14 mouse cellular contexts compared by ENCODE assay signal in the genomic region with DNA sequence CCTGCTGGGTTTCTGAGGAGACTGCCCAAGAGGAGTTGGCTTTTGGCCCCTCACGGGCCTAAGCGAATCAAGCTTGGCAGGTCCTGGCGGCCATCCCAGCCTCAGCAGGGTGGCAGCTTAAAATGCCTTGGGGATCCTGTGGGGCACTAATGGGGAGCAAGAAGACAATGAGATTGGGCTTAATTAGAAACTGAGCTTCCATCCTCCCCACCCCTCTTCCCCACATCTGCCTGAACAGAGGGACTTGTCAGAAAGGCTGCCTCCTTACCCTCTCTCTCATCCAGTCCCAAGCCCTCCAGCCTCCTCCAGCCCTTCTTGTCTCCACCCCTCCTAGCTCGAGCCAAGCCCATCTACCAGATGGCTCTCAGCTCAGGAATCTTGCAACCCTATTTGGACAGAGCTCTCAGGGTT. TPM values are rescaled to one million over a fixed set of nuclear protein-coding genes. Genes with fewer than 3 reads are reported as not detected.
DNase-seq lines count a peak whose midpoint lies in the region; ATAC-seq and TF ChIP-seq lines count a peak whose summit lies in the region.
"Had no signal": no experiment of that assay in that cellular context is flagged by ENCODE, and none has a peak within 500 bp of the region (broad histone marks: within the 10 kb centered on the region; RNA-seq: fewer than 3 reads in every experiment).

No protein-coding gene starts in this region.

- H3K9me3 ChIP-seq in forebrain, embryonic 16.5 days (ENCODE audit: control insufficient read depth, low read length) = no peaks in the 10 kb centered on the region
- no peaks in the 10 kb centered on the region for H3K9me3 ChIP-seq in neural tube, embryonic 13.5 days
- no peaks in the 10 kb centered on the region for H3K9me3 ChIP-seq in intestine, postnatal 0 days (ENCODE audit: control insufficient read depth)
- H3K9me3 ChIP-seq: embryonic facial prominence, embryonic 12.5 days had no signal

- peak overlapping the region; percentile 95 for H3K27ac ChIP-seq in forebrain, embryonic 16.5 days (ENCODE audit: low read length)
- H3K27ac ChIP-seq in neural tube, embryonic 13.5 days (replicated peaks) = peak overlapping the region; percentile 98
- H3K27ac ChIP-seq in intestine, postnatal 0 days (ENCODE audit: low read depth, low read length) = no peak overlapping the region
- H3K27ac ChIP-seq: embryonic facial prominence, embryonic 12.5 days had no signal

- no peaks in the 10 kb centered on the region for H3K27me3 ChIP-seq in forebrain, embryonic 16.5 days (replicated peaks; ENCODE audit: control insufficient read depth, insufficient read depth, low read length)
- H3K27me3 ChIP-seq in neural tube, embryonic 13.5 days = peaks cover 89% of the 10 kb centered on the region
- H3K27me3 ChIP-seq in intestine, postnatal 0 days (replicated peaks; ENCODE audit: control insufficient read depth, insufficient read depth, low read length) = peaks cover 69% of the 10 kb centered on the region

- H3K4me1 ChIP-seq in forebrain, embryonic 16.5 days (replicated peaks; ENCODE audit: control insufficient read depth, insufficient read depth, low read length) = peaks cover 72% of the 10 kb centered on the region
- H3K4me1 ChIP-seq in neural tube, embryonic 13.5 days (replicated peaks) = peaks cover 91% of the 10 kb centered on the region
- H3K4me1 ChIP-seq in intestine, postnatal 0 days (replicated peaks; ENCODE audit: control insufficient read depth, insufficient read depth, low read length) = 0 out of 2 replicates have a peak, but pooled peaks cover 6% of the 10 kb centered on the region

- WGBS in forebrain, embryonic 16.5 days = 3% methylated on average over 4 of the region's 4 CpGs
- WGBS in neural tube, embryonic 13.5 days = 2% methylated on average over 4 of the region's 4 CpGs
- WGBS in intestine, postnatal 0 days = 2% methylated on average over 4 of the region's 4 CpGs

- no peak for TF ChIP-seq POLR2A in brain, embryonic 14.5 days (IDR thresholded peaks at IDR 0.05; ENCODE audit: borderline replicate concordance, extremely low read depth, insufficient read depth, insufficient read length, poor library complexity, severe bottlenecking)

- no peaks in the 10 kb centered on the region for H3K36me3 ChIP-seq in forebrain, embryonic 16.5 days (ENCODE audit: control insufficient read depth, insufficient read depth)
- H3K36me3 ChIP-seq in neural tube, embryonic 13.5 days = no peaks in the 10 kb centered on the region
- no peaks in the 10 kb centered on the region for H3K36me3 ChIP-seq in intestine, postnatal 0 days (ENCODE audit: control insufficient read depth, insufficient read depth)
- H3K36me3 ChIP-seq: embryonic facial prominence, embryonic 12.5 days had no signal

- no peak for TF ChIP-seq CTCF in brain, embryonic 14.5 days (IDR thresholded peaks at IDR 0.05; ENCODE audit: borderline replicate concordance, extremely low read depth, insufficient read depth, insufficient read length)
- TF ChIP-seq CTCF in intestine, postnatal 0 days (IDR thresholded peaks at IDR 0.05; ENCODE audit: low read depth) = no peak

- peak overlapping the region; percentile 94 for H3K4me3 ChIP-seq in forebrain, embryonic 16.5 days (replicated peaks; ENCODE audit: low read length)
- H3K4me3 ChIP-seq in neural tube, embryonic 13.5 days = peak overlapping the region; percentile 79
- no peak overlapping the region for H3K4me3 ChIP-seq in intestine, postnatal 0 days (ENCODE audit: low read depth, low read length)
- H3K4me3 ChIP-seq: embryonic facial prominence, embryonic 12.5 days had no signal

- peak overlapping the region; percentile 96 for H3K9ac ChIP-seq in forebrain, embryonic 16.5 days (replicated peaks; ENCODE audit: low read depth, low read length)
- H3K9ac ChIP-seq in neural tube, embryonic 13.5 days = peak overlapping the region; percentile 95
- no peak overlapping the region for H3K9ac ChIP-seq in intestine, postnatal 0 days (ENCODE audit: low read depth, low read length)
- H3K9ac ChIP-seq: embryonic facial prominence, embryonic 12.5 days; lung, embryonic 14.5 days had no signal

- ATAC-seq in forebrain, embryonic 16.5 days = peak; percentile 27; the same call in 1 of the 2 replicates
- no peak for ATAC-seq in neural tube, embryonic 13.5 days (ENCODE audit: low read depth)
- no peak for ATAC-seq in intestine, postnatal 0 days

- peak; percentile 43 to 46 for DNase-seq in frontal cortex, postnatal 10 days (ENCODE audit: low spot score in 2 of 2)
- no peak for DNase-seq in frontal cortex, postnatal 14 days (ENCODE audit: low spot score in 2 of 2)
- DNase-seq in brain, embryonic 14.5 days (ENCODE audit: low read depth) = peak; percentile 87
- no peak for DNase-seq in kidney, adult 9 months
- no peak for DNase-seq in testis, postnatal 10 days (ENCODE audit: low spot score)
- DNase-seq: B cell, adult 2 months; gastrocnemius, postnatal 10 days; heart, postnatal 10 days; kidney, postnatal 10 days; lung, embryonic 14.5 days had no signal

- peak overlapping the region; percentile 84 for H3K4me2 ChIP-seq in forebrain, embryonic 16.5 days (ENCODE audit: low read length)
- peak overlapping the region; percentile 92 for H3K4me2 ChIP-seq in neural tube, embryonic 13.5 days
- no peak overlapping the region for H3K4me2 ChIP-seq in intestine, postnatal 0 days (replicated peaks; ENCODE audit: low read depth)
- H3K4me2 ChIP-seq: embryonic facial prominence, embryonic 12.5 days; lung, embryonic 14.5 days had no signal

RNA-seq across cellular contexts. Expression of a gene that starts 3.5 kb away (rescaled TPM):
- polyA plus RNA-seq in brain, embryonic 14.5 days (2012; rRNA removed) = 173 and 174 TPM in 2 replicates
- polyA plus RNA-seq in forebrain, embryonic 16.5 days (2015; fragmentation: Nextera tagmentation; extraction: Ambion mirVana) = 257 and 284 TPM in 2 replicates
- polyA plus RNA-seq in neural tube, embryonic 13.5 days (2015; fragmentation: Nextera tagmentation; extraction: Ambion mirVana) = 95.2 and 104 TPM in 2 replicates
- polyA plus RNA-seq in intestine, postnatal 0 days (2015; fragmentation: Nextera tagmentation; extraction: Ambion mirVana) = 0.77 and 0.80 TPM in 2 replicates

RNA-seq across cellular contexts. Expression of a gene that starts 40.2 kb away (rescaled TPM):
- 10.0 and 19.2 TPM in 2 replicates for polyA plus RNA-seq in brain, embryonic 14.5 days (2012; rRNA removed)
- polyA plus RNA-seq in forebrain, embryonic 16.5 days (2015; fragmentation: Nextera tagmentation; extraction: Ambion mirVana) = 8.6 and 12.6 TPM in 2 replicates
- polyA plus RNA-seq in neural tube, embryonic 13.5 days (2015; fragmentation: Nextera tagmentation; extraction: Ambion mirVana) = 4.1 and 6.1 TPM in 2 replicates
- polyA plus RNA-seq in intestine, postnatal 0 days (2015; fragmentation: Nextera tagmentation; extraction: Ambion mirVana) = 45.7 and 57.1 TPM in 2 replicates

RNA-seq across cellular contexts. Expression of a gene that starts 48.4 kb away (rescaled TPM):
- 64.7 and 76.0 TPM in 2 replicates for polyA plus RNA-seq in brain, embryonic 14.5 days (2012; rRNA removed)
- 20.6 and 23.0 TPM in 2 replicates for polyA plus RNA-seq in forebrain, embryonic 16.5 days (2015; fragmentation: Nextera tagmentation; extraction: Ambion mirVana)
- polyA plus RNA-seq in neural tube, embryonic 13.5 days (2015; fragmentation: Nextera tagmentation; extraction: Ambion mirVana) = 15.6 and 19.8 TPM in 2 replicates
- 7.2 and 8.4 TPM in 2 replicates for polyA plus RNA-seq in intestine, postnatal 0 days (2015; fragmentation: Nextera tagmentation; extraction: Ambion mirVana)

Comparison
In these comparisons a context has a peak if more than half of its experiments do, and no peak if none do; other contexts are left out.
1. DNase-seq: peak in frontal cortex, postnatal 10 days (2 of 2) and brain, embryonic 14.5 days (single experiment); none in frontal cortex, postnatal 14 days (0 of 2), kidney, adult 9 months (single experiment) and testis, postnatal 10 days (single experiment).
2. RNA of a gene that starts 3.5 kb away (polyA plus RNA-seq): 257 to 284 TPM in forebrain, embryonic 16.5 days, 173 to 174 TPM in brain, embryonic 14.5 days and 95.2 to 104 TPM in neural tube, embryonic 13.5 days; 0.77 to 0.80 TPM in intestine, postnatal 0 days; every median in the first group is over 10 times any median in the second.